In genomic region chr4:138429778-138430177, GRCm38 (mm10) we compare ENCODE assay signal across 8 mouse cellular contexts. TPM values are rescaled to one million over a fixed set of nuclear protein-coding genes. Genes with fewer than 3 reads are reported as not detected.
DNase-seq lines count a peak whose midpoint lies in the region; ATAC-seq and TF ChIP-seq lines count a peak whose summit lies in the region.

No protein-coding gene starts in this region.

- no peak overlapping the region for H3K27ac ChIP-seq in heart, adult 2 months
- no peak overlapping the region for H3K27ac ChIP-seq in neural tube, embryonic 11.5 days (ENCODE audit: low read depth, low read length)
- no peak overlapping the region for H3K27ac ChIP-seq in neural tube, embryonic 15.5 days (replicated peaks)
- H3K27ac ChIP-seq in cortical plate, adult 2 months (ENCODE audit: insufficient read depth, low read length), result no peak overlapping the region
- H3K27ac ChIP-seq in small intestine, adult 2 months (ENCODE audit: insufficient read depth, low read depth, low read length), result no peak overlapping the region

- no peaks in the 10 kb centered on the region for H3K9me3 ChIP-seq in neural tube, embryonic 11.5 days (ENCODE audit: control insufficient read depth, low read length)
- H3K9me3 ChIP-seq in neural tube, embryonic 15.5 days (replicated peaks), result no peaks in the 10 kb centered on the region

- H3K36me3 ChIP-seq in heart, adult 2 months (ENCODE audit: control insufficient read depth, insufficient read depth, low read length), result no peaks in the 10 kb centered on the region
- H3K36me3 ChIP-seq in neural tube, embryonic 11.5 days (ENCODE audit: control insufficient read depth, insufficient read depth, low read length), result no peaks in the 10 kb centered on the region
- H3K36me3 ChIP-seq in neural tube, embryonic 15.5 days, result no peaks in the 10 kb centered on the region
- no peaks in the 10 kb centered on the region for H3K36me3 ChIP-seq in small intestine, adult 2 months (ENCODE audit: control insufficient read depth, insufficient read depth, low read length)

- ATAC-seq in neural tube, embryonic 11.5 days (ENCODE audit: insufficient read depth, low FRiP score, low TSS enrichment), result no peak
- ATAC-seq in neural tube, embryonic 15.5 days (ENCODE audit: low FRiP score), result no peak

- TF ChIP-seq POLR2A in heart, adult 2 months (IDR thresholded peaks at IDR 0.05; ENCODE audit: insufficient read depth, low read depth, low read length), result no peak
- TF ChIP-seq POLR2A in cortical plate, adult 2 months (IDR thresholded peaks at IDR 0.05; ENCODE audit: extremely low read depth, insufficient read depth, low read length), result no peak
- TF ChIP-seq POLR2A in small intestine, adult 2 months (IDR thresholded peaks at IDR 0.05; ENCODE audit: low read depth, low read length), result no peak

- intact Hi-C loops in heart, adult 2 months (cut with DNase I), result loop anchor here (5.0 kb wide), 1 partner anchor 212 kb away; the partner anchor contains the start of gene Hp1bp3

- H3K4me2 ChIP-seq in neural tube, embryonic 11.5 days (ENCODE audit: low read depth), result no peak overlapping the region
- H3K4me2 ChIP-seq in neural tube, embryonic 15.5 days, result no peak overlapping the region

- 31% methylated on average over 3 of the region's 3 CpGs for WGBS in heart, adult 2 months
- 40% methylated on average over 3 of the region's 3 CpGs for WGBS in neural tube, embryonic 11.5 days
- WGBS in neural tube, embryonic 15.5 days, result 38% methylated on average over 3 of the region's 3 CpGs
- 43% methylated on average over 3 of the region's 3 CpGs for WGBS in small intestine, adult 2 months

- H3K4me3 ChIP-seq in heart, adult 2 months, result no peak overlapping the region
- no peak overlapping the region for H3K4me3 ChIP-seq in neural tube, embryonic 11.5 days (ENCODE audit: low read depth, low read length)
- H3K4me3 ChIP-seq in neural tube, embryonic 15.5 days (replicated peaks), result no peak overlapping the region
- H3K4me3 ChIP-seq in cortical plate, adult 2 months (ENCODE audit: insufficient read depth, low read length), result no peak overlapping the region
- H3K4me3 ChIP-seq in small intestine, adult 2 months (ENCODE audit: low read depth, low read length), result no peak overlapping the region

- peak; percentile 71 for TF ChIP-seq CTCF in heart, adult 2 months (IDR thresholded peaks at IDR 0.05)
- peak; percentile 53 for TF ChIP-seq CTCF in cortical plate, adult 2 months (IDR thresholded peaks at IDR 0.05; ENCODE audit: extremely low read depth, insufficient read depth, low read length)
- peak; percentile 50; the same call in 1 of the 2 replicates for TF ChIP-seq CTCF in small intestine, adult 2 months (IDR thresholded peaks at IDR 0.05; ENCODE audit: extremely low read depth, insufficient read length, insufficient replicate concordance, low read depth, low read length)

- DNase-seq in heart, adult 2 months, result no peak
- no peak for DNase-seq in heart, adult 9 months (ENCODE audit: low spot score in 2 of 2)
- DNase-seq in neural tube, embryonic 11.5 days (ENCODE audit: low spot score), result peak; percentile 52
- no peak for DNase-seq in gastrocnemius, adult 8-10 months (ENCODE audit: low spot score in 2 of 2)
- DNase-seq in layer of hippocampus, postnatal 36 days, result no peak

- no peak for TF ChIP-seq EP300 in heart, adult 2 months (IDR thresholded peaks at IDR 0.05; ENCODE audit: insufficient read depth, low read depth, low read length)

- H3K27me3 ChIP-seq in heart, adult 2 months (ENCODE audit: control insufficient read depth, insufficient read depth, low read length), result no peaks in the 10 kb centered on the region
- H3K27me3 ChIP-seq in neural tube, embryonic 11.5 days (ENCODE audit: control insufficient read depth, insufficient read depth, low read length), result no peaks in the 10 kb centered on the region
- H3K27me3 ChIP-seq in neural tube, embryonic 15.5 days (replicated peaks), result peaks cover 29% of the 10 kb centered on the region
- H3K27me3 ChIP-seq in small intestine, adult 2 months (ENCODE audit: control insufficient read depth, insufficient read depth, low read length), result no peaks in the 10 kb centered on the region

- H3K4me1 ChIP-seq in heart, adult 2 months (ENCODE audit: control insufficient read depth, insufficient read depth, low read length), result peaks cover 2% of the 10 kb centered on the region; the same call in 1 of the 2 replicates
- no peaks in the 10 kb centered on the region for H3K4me1 ChIP-seq in neural tube, embryonic 11.5 days (ENCODE audit: control insufficient read depth, insufficient read depth, low read length)
- H3K4me1 ChIP-seq in neural tube, embryonic 15.5 days, result peaks cover 5% of the 10 kb centered on the region
- no peaks in the 10 kb centered on the region for H3K4me1 ChIP-seq in cortical plate, adult 2 months (ENCODE audit: control insufficient read depth, insufficient read depth, low read length)
- peaks cover 14% of the 10 kb centered on the region; the same call in 1 of the 2 replicates for H3K4me1 ChIP-seq in small intestine, adult 2 months (ENCODE audit: control insufficient read depth, insufficient read depth, insufficient read length, low read length)

- H3K9ac ChIP-seq in heart, adult 2 months (ENCODE audit: low read depth, low read length), result no peak overlapping the region
- no peak overlapping the region for H3K9ac ChIP-seq in neural tube, embryonic 11.5 days (ENCODE audit: low read length)
- no peak overlapping the region for H3K9ac ChIP-seq in neural tube, embryonic 15.5 days (replicated peaks)

- peaks cover 2% of the 10 kb centered on the region for H3K79me2 ChIP-seq in heart, adult 2 months (replicated peaks; ENCODE audit: control insufficient read depth, insufficient read depth, low read length)

RNA-seq across cellular contexts. Expression of gene Mul1, which starts 4.7 kb away (rescaled TPM):
- total RNA-seq in heart, adult 2 months (2021), result 10 to 100 TPM; 75.0 to 75.5 TPM
- 25.3 and 32.9 TPM in 2 replicates for polyA plus RNA-seq in heart, adult 2 months (2012; rRNA removed)
- polyA plus RNA-seq in neural tube, embryonic 11.5 days (2014; fragmentation: Nextera tagmentation; extraction: Ambion mirVana), result 19.3 and 22.8 TPM in 2 replicates
- polyA plus RNA-seq in neural tube, embryonic 15.5 days (2015; fragmentation: Nextera tagmentation; extraction: Ambion mirVana), result 20.0 and 21.8 TPM in 2 replicates
- polyA plus RNA-seq in cortical plate, adult 2 months (2012; rRNA removed), result 28.2 and 30.6 TPM in 2 replicates
- polyA plus RNA-seq in small intestine, adult 2 months (2012; rRNA removed), result 21.1 and 29.5 TPM in 2 replicates
- 10 to 100 TPM; 39.7 to 47.7 (median 43.2) TPM for total RNA-seq in gastrocnemius, adult 8-10 months (2022)
- 10 to 100 TPM; 53.4 to 62.5 TPM for total RNA-seq in layer of hippocampus, postnatal 36 days (2021)

RNA-seq across cellular contexts. Expression of gene Camk2n1, which starts 24.3 kb away (rescaled TPM):
- total RNA-seq in heart, adult 2 months (2021), result 10 to 100 TPM; 12.0 to 12.7 TPM
- polyA plus RNA-seq in heart, adult 2 months (2012; rRNA removed), result 6.9 and 7.1 TPM in 2 replicates
- polyA plus RNA-seq in neural tube, embryonic 11.5 days (2014; fragmentation: Nextera tagmentation; extraction: Ambion mirVana), result 6.0 TPM in 2 replicates
- polyA plus RNA-seq in neural tube, embryonic 15.5 days (2015; fragmentation: Nextera tagmentation; extraction: Ambion mirVana), result 18.9 and 23.1 TPM in 2 replicates
- polyA plus RNA-seq in cortical plate, adult 2 months (2012; rRNA removed), result 995 and 1,039 TPM in 2 replicates
- polyA plus RNA-seq in small intestine, adult 2 months (2012; rRNA removed), result 38.7 and 93.9 TPM in 2 replicates
- total RNA-seq in gastrocnemius, adult 8-10 months (2022), result 1 to 10 TPM; 3.8 to 6.1 (median 5.3) TPM
- total RNA-seq in layer of hippocampus, postnatal 36 days (2021), result 100 to 1,000 TPM; 359 to 375 TPM

RNA-seq across cellular contexts. Expression of gene Fam43b, which starts 33.5 kb away (rescaled TPM):
- total RNA-seq in heart, adult 2 months (2021), result not detected
- not detected in 2 replicates for polyA plus RNA-seq in heart, adult 2 months (2012; rRNA removed)
- not detected in 2 replicates for polyA plus RNA-seq in neural tube, embryonic 11.5 days (2014; fragmentation: Nextera tagmentation; extraction: Ambion mirVana)
- polyA plus RNA-seq in neural tube, embryonic 15.5 days (2015; fragmentation: Nextera tagmentation; extraction: Ambion mirVana), result 13.9 and 14.3 TPM in 2 replicates
- polyA plus RNA-seq in cortical plate, adult 2 months (2012; rRNA removed), result 19.1 and 19.2 TPM in 2 replicates
- 0.08 TPM in 1 of 2 replicates, not detected in the other for polyA plus RNA-seq in small intestine, adult 2 months (2012; rRNA removed)
- not detected for total RNA-seq in gastrocnemius, adult 8-10 months (2022)
- total RNA-seq in layer of hippocampus, postnatal 36 days (2021), result 10 to 100 TPM; 31.2 to 31.3 TPM

Comparison
In these comparisons a context has a peak if more than half of its experiments do, and no peak if none do; other contexts are left out.
1. RNA of gene Fam43b, which starts 33.5 kb away (polyA plus RNA-seq): 19.1 to 19.2 TPM in cortical plate, adult 2 months and 13.9 to 14.3 TPM in neural tube, embryonic 15.5 days; not detected in neural tube, embryonic 11.5 days, not detected in heart, adult 2 months and 0.08 TPM in small intestine, adult 2 months; every median in the first group is over 10 times any median in the second.
2. RNA of gene Camk2n1, which starts 24.3 kb away (polyA plus RNA-seq): 995 to 1,039 TPM in cortical plate, adult 2 months; 38.7 to 93.9 TPM in small intestine, adult 2 months, 18.9 to 23.1 TPM in neural tube, embryonic 15.5 days, 6.9 to 7.1 TPM in heart, adult 2 months and 6.0 TPM in neural tube, embryonic 11.5 days; every median in the first group is over 10 times any median in the second.
3. Peak in every context shown above with its lines, with median percentiles within 50 percentile points of each other: CTCF ChIP-seq.